Mouse (Mus musculus) ES-Bruce4 (cell line): ENCODE results near the gene Thrap3.

ENCODE experiments used
- CTCF ChIP-seq: IDR thresholded peaks from one replicate; pipeline ENCODE4 v1.8.1; 2011; ENCODE audit warnings: low read depth, low read length
- POLR2A ChIP-seq: IDR thresholded peaks from one replicate; pipeline ENCODE4 v1.8.1; 2011; ENCODE audit warnings: low read length; ENCODE audit not compliant: insufficient read depth

- TF ChIP-seq POLR2A, result no peak
- TF ChIP-seq CTCF, result no peak
Observed at GRCm38 (mm10) chr4:126194916-126195315, 7.6 kb downstream of the Thrap3 start.
